Mouse (Mus musculus) adrenal gland (tissue): ENCODE results near the gene Map1a.

Experiments
- intact Hi-C: fragments of 180-260 bp; cut with DNase I; formaldehyde crosslinking; loops from one replicate; pipeline ENCODE4 v1.15.1; 2025
- long read RNA-seq, 2 experiments: library from polyadenylated mRNA; unstranded; transcript quantifications; one replicate each; pipeline ENCODE4 v2.0.0; 2020; ENCODE audit warnings: borderline replicate concordance in 1 of 2; ENCODE audit not compliant: insufficient replicate concordance in 1 of 2

Gene Map1a
- long read RNA-seq, experiment 1, partial matches to known transcripts: 2 of 2 reads
- long read RNA-seq, experiment 1, other reads (novel, unspliced or antisense): 0 of 2 reads
- long read RNA-seq, experiment 2, partial matches to known transcripts: 3 of 4 reads
- long read RNA-seq, experiment 2, other reads (novel, unspliced or antisense): 1 of 4 reads

- intact Hi-C loops: no loop called here
Measured at GRCm38 (mm10) chr2:121288901-121289729, at the start of gene Map1a. Map1a (plus strand) TSS chr2:121289600.

- intact Hi-C loops: no loop called here
Measured at GRCm38 (mm10) chr2:121244099-121244498, 45.3 kb upstream of the Map1a start.

DNA sequence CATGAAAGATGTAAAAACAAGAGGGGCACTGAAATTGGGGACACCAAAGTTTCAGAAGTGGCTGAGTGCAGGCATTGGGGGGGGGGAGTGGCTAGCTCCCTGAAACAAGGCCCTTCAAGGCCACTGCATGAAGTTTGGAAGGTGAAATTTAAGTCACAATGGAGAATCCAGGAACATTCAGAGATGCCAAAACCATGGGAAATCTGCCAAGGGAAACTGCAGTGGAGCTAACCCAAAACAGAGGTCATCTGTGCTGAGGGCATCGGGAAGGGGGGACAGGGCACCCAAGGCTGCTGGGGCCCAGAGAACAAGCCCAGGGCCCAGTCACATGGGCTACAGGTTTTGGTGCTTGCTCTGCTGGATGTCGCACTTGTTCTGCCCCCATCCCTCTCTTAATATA lies 39.6 kb upstream of the Map1a start:
- intact Hi-C loops: no loop called here

- intact Hi-C loops: no loop called here
Measured at GRCm38 (mm10) chr2:121268446-121268845, 21.0 kb upstream of the Map1a start.

DNA sequence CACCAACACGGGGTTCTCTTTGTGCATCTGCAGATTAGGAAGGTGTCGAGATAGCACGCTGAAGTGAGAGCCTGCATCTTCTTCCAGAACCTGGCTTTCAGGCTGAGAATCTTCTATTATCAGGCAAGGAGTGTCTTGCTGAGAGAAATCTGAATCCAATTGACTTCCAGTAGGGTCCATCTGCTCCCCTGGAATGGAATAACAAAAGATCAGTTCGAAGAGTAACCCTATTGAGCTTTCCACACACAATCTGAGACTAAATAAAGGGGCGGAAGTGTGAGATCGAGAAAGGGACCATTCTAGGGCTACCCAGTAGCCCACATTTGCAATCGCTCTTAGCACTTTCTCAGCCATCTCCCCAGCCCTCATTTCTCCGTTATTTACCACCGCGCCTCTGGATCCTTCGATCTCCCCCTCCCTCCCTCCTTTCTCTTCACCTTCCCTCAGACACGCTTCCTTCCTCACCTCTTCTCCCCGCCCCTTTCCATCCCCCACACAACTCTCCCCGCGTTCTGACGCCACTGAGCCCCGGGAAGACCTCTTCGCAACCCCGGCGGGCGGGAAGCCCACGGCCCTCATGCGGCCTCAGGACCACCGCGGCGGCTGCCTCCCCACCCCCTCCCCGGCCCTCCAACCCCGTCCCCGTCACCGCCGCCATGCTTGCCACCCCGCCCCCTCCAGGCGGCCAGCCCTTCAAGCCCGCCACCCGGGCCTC lies 18.7 kb upstream of the Map1a start:
- intact Hi-C loops: no loop called here

DNA sequence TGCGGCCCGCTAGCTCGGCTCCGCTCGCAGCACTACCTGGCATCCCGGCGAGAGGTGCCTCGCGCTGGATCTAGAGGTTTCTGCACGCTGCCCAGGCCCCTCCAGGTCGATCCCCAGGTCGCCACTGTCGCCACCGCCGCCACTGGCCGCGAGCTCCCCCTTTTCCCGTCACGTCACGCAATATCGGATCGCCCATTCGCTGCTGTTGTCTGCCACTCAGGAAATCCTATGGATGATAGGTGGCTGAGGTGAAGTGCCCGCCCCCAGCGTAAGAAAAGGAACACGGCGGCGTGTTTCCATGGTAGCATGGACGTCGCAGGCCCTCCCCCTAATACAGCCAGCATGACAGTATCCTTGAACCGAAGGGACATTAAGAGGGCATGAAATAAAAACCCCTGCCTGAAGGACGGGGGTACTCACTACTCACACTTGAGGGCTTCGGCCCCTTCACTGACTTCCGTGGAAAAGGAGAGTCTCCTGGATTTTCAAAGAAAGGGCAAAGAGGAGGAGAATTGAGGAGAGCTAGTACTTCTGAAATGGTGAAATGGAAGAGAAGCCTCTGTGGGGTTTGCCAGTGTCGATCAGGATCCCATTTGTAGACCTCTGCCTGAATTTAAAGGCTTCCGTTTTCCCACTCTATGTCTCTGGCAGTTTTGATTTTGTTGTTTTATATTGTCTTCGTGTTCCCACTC lies 18.0 kb upstream of the Map1a start, which contains the start of gene Trp53bp1:
Trp53bp1 (minus strand) TSS at position 172 of the 692 bp plus-strand sequence.
- intact Hi-C loops: no loop called here

DNA sequence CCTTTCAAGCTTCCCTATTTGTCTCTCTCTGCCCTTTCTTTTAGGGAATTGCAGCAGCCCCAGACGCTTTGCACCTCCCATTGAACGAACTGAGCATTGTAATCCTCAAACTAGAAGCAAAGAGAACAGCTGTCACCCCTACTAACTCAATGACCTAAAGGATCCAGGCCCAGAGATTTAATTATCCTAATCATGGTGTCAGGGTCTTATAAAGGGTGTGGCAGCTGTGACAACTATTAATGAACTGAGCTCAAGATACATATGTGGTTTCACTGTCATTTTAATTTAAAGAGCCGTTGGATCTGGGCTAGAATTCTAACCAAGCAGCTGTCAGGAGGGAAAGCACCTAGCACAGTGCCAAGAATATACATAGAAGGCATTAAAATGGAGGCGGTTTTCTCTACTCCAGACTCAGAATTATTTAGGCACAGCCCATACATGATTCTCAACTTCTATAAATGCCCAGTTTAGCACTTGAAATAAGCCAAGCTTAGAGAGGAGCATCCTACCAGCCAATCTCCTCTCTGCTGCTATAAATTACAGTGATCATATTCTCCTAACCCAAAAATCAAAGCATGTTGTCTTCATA lies 17.4 kb upstream of the Map1a start:
- intact Hi-C loops: no loop called here

GRCm38 (mm10) chr2:121287850-121288249 lies 1.6 kb upstream of the Map1a start:
- intact Hi-C loops: no loop called here

DNA sequence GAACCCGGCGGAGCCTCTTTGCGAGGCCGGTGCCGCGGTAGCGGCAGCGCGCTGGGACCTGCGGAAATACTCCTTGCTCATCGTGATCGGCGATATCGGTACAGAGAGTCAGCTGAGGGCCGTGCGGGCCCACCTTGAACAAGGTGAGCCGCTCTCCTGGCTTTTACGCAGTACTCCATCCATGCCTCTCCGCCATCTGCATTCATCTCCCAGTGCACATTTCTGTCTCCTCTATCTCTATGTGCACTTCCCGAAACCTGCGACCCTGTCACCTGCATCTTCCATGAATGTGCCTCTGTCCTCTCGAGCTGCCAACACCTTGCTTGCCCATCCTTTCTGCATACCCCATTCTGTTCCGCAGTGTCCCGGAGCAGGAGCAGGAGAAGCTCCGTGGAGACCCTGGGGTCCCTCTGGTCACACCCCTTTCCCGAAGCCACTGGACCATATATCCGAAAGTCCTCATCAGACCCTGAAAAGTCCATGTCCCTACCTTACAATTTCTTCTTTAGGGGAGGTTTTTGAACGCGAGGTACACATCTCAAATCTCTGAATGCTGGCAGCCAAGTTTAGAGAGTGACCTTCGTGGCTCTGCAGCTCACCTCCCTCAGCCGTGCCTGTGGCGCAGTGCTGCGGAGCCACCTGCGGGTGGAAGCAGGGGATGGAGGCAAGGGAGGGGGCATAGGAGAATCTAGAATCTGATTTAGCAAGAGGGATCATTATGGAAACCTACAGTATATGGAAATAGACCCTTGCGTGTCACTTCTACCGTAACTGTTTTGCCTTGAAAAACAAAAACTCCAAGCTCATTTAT lies 535 bp downstream of the Map1a start:
- intact Hi-C loops: loop anchor here (5.0 kb wide), 1 partner anchor 68 kb away; no protein-coding TSS in a partner anchor

- intact Hi-C loops: loop anchor here (5.0 kb wide), 1 partner anchor 70 kb away; no protein-coding TSS in a partner anchor
Measured at GRCm38 (mm10) chr2:121292316-121293013, 3.1 kb downstream of the Map1a start.

DNA sequence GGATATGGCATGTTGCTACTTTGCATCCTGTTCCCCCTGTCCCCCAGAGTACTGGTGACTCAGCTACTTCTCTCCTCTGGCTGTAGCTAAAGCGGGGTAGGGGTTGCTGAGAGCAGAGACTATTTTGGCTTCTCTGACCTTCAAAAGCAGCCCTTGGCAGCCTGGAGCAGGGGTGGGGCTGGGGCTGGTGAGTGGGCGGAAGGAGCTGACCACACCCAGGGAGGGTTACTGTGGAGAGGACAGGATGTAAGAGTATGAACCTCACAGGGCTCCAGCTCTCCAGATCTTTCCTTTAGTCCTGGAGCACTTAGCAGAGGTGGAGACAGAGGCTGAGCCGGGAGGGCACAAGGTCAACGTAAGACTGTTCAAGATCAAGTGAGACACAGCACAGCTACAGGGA lies 4.8 kb downstream of the Map1a start:
- intact Hi-C loops: loop anchor here (5.0 kb wide), 1 partner anchor 72 kb away; no protein-coding TSS in a partner anchor

- intact Hi-C loops: loop anchor here (5.0 kb wide), 1 partner anchor 73 kb away; no protein-coding TSS in a partner anchor
Measured at GRCm38 (mm10) chr2:121294753-121295607, 5.6 kb downstream of the Map1a start.

GRCm38 (mm10) chr2:121295608-121296571 lies 6.5 kb downstream of the Map1a start:
- intact Hi-C loops: no loop called here

- intact Hi-C loops: no loop called here
Measured at GRCm38 (mm10) chr2:121296754-121297231, 7.4 kb downstream of the Map1a start.

- intact Hi-C loops: no loop called here
Measured at GRCm38 (mm10) chr2:121297701-121298100, 8.3 kb downstream of the Map1a start.

DNA sequence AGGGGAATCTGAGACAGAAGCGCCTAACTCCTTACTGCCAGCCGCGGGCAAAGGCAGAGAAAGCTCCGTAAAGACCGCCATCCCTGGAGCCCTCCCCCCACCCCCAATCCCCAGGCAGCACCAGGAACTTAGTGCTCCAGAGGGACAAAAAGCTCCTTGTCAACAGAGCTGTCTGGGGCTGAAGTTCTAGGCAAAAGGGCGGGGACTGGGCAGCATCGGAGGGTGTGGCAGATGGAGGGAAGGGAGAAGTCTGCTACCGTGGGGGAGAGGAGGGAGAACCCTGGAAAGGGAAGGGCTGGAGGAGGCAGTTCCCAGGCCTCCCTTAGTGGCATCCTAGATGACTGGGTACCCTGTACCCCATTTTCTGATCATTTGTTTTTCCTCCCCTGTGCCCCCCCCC lies 8.7 kb downstream of the Map1a start:
- intact Hi-C loops: no loop called here

GRCm38 (mm10) chr2:121299471-121299870 lies 10.1 kb downstream of the Map1a start:
- intact Hi-C loops: no loop called here
